Mouse (Mus musculus): ENCODE measurements around the gene Dysf.
"Not testable (repeated sequence)": the region's sequence is repeated elsewhere in the genome, so short reads cannot be mapped to it uniquely, and the experiment has no call there.

DNA sequence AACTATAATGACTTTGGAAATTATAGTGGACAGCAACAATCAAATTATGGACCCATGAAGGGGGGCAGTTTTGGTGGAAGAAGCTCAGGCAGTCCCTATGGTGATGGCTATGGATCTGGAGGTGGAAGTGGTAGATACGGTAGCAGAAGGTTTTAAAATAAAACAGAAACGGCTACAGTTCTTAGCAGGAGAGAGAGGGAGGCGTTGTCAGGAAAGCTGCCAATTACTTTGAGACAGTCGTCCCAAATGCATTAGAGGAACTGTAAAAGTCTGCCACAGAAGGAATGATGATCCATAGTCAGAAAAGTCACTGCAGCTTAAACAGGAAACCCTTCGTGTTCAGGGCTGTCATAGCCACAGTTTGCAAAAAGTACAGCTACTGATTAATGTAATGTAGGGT lies 24.1 kb downstream of the Dysf start:
- TF ChIP-seq CTCF (IDR thresholded peaks at IDR 0.05; ENCODE audit: borderline replicate concordance, insufficient read depth, low read depth, low read length); POLR2A (IDR thresholded peaks at IDR 0.05; ENCODE audit: borderline replicate concordance, insufficient read depth, low read length): not testable (repeated sequence)
